Mouse (Mus musculus): ENCODE results near the gene Ccdc85c.

The Ccdc85c gene

DNA sequence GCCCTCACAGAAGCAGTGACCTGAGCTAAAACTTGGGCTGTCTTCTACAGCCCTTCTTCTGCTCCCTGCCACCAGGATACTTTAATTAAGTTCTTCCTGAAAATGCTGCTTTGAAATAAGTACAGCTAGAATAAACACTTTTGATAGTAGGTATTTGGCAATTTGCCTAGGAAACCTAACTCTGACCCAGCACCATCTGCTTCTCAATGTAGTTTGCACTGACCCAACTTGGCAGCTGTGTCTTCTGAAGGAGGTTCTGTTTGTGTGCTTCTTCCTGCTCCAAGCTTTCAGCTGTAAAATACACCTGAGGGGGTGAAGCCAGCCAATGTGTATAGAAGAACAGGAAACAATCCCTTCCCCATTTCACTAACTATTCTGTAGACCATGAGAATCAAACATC, 103.9 kb downstream of the Ccdc85c start:
- DNase-seq: peak; percentile 11

DNA sequence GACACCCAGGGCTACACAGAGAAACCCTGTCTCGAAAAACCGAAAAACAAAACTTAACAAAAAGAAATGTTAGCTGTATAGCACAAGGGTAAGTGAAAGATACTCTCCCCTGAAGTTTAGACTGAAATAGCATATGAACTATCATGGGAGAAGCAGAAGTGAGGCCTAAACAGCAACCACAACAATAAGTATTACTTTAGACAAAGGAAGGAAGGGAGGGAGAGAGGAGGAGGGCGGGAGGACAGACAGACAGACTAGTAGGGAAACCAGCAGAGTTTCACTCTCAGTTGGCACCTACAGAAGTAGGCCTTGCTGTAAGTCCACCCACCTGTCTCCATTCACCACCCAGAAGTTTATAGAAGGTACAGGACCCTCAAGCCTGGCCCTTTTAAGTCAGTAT, 104.8 kb downstream of the Ccdc85c start:
- DNase-seq: peak; percentile 18

DNA sequence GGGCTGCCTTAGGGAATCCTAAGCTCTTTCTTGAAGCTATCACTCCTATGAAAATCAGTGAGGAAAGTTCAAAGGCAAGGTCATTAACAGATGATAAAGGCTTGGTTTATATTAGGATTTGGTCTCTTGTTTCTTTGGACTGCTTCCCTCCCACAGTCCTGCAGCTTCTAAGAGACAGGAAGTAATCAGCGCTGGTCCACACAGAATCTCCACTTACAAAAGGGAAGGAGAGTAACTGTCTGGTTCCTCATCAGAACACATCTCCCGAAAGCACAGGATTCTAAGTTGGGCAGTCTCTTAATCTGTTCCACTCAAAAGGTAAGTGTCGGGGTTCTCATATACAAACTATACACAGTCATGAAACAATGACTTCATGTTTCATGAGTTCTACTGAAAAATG, 106.3 kb downstream of the Ccdc85c start:
- DNase-seq: no peak

DNA sequence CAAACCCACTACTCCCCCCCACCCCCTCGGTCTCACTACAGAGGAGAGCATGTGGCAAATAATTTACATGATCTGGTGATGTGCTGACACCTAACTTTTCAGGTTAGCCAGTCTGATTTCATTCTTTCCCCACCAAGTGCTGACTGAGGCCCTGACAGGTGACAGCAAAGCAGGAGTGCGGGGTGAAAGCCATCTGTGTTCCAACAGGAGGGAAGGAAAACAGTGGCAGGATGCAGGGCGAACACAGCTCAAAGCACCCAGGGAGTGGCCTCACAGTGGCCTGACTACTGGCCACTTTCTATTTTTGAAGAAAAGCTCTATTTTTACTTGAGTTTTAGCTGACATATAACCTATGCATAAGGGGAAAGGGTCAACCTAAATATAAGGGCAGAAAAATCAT, 111.5 kb downstream of the Ccdc85c start:
- no peak for DNase-seq

DNA sequence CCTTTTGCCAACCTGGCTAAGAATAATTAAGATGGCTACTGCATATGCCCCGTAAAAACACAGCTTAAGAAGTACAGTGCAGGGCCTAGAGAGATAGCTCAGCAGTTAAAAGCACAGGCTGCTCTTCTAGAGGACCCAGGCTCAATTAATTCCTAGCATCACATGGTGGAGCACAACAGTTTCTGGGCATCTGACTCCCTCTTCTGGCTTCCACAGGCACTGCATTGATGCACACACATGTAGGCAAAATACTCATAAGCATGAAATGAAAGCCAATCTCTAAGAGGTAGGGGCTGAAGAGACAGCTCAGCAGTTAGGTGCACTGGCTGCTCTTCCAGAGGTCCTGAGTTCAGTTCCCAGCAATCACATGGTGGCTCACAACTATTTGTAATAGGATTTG, 113.2 kb downstream of the Ccdc85c start:
- DNase-seq: peak; percentile 22

DNA sequence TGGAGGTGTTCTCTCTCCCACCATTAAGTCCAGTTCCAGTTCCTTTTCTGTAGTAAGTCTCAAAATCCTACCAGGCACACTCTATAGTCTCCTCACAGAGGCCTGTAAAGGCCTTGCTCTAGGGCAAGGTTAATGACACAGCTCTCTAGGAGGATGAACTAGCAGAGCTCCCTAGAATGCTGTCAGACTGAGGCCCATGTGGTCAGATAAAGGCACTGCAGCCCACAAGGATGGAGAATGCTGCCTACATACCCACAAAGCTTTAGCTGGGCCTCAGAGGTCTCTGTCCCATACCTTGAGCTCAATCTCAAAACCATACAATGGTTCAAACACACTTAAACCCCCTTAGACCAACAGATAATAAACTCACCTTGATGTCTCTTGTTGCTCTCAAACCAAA, 115.4 kb downstream of the Ccdc85c start:
- DNase-seq: no peak
